Mouse (Mus musculus) bone marrow, adult 2 months (tissue): ENCODE measurements around the gene 1810030O07Rik.
"Not testable (repeated sequence)": the region's sequence is repeated elsewhere in the genome, so short reads cannot be mapped to it uniquely, and the experiment has no call there.

Experiments
- CTCF ChIP-seq: fragments of 200-500 bp; IDR thresholded peaks from 2 replicates; pipeline ENCODE4 v1.5.1; 2011; ENCODE audit warnings: low read length, control low read depth; ENCODE audit not compliant: control insufficient read depth, insufficient read depth
- POLR2A ChIP-seq: fragments of 200-500 bp; IDR thresholded peaks from 2 replicates; pipeline ENCODE4 v1.6.1; 2011; ENCODE audit warnings: low read depth, mild to moderate bottlenecking, control low read depth, low read length, borderline replicate concordance; ENCODE audit not compliant: control insufficient read depth

GRCm38 (mm10) chrX:12612360-12612759, 61.1 kb downstream of the 1810030O07Rik start:
- not testable (repeated sequence) for TF ChIP-seq CTCF, POLR2A
